Mouse (Mus musculus): ENCODE results near the gene Erich6. TPM values are rescaled to one million over a fixed set of nuclear protein-coding genes. Genes with fewer than 3 reads are reported as not detected.

Erich6 gene
- polyA plus RNA-seq, 1 experiment from 2014 or later, result not detected

DNA sequence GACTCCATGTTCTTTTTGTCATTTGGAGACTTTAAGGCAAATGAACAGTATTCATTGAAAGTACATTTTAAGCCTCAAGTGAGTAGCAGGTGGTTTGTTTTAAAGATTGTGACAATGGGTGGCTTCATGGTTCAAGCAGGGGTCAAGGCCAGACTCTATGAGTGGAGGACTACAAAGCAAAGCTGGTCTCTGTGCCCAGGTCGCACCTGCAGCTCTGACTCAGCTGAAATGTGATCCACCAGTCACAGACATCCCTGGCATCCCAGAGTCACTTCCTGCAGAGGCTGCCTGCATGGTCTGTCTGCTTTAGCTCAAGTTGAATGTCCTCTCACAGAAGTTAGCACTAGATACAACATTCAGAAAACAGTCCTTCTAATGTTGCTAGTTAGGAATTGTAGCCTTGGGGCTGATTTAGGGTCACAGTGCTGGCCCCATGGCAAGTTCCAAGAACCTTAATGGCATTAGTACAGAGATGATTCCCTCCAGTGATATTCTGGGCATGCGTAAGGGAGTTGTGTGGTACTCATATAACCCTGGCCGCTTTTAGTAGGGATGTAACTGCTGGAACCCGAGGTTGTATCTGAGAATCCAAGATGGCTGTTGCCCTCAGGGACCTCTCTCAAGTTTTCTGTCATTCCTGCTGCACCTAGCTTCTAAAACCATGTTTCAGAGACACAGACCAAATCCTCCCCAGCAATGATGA is 35.6 kb upstream of the Erich6 start:
- Histone ChIP-seq H3K9ac (no peak overlapping the region), H3K27ac (no peak overlapping the region), H3K9me3 (no peaks in the 10 kb centered on the region), H3K27me3 (no peaks in the 10 kb centered on the region), H3K4me2 (replicated peaks) (no peak overlapping the region), H3K36me3 (peaks cover 21% of the 10 kb centered on the region), H3K4me1 (peaks cover 12% of the 10 kb centered on the region), H3K4me3 (no peak overlapping the region)
- 65% methylated on average over 4 of the region's 4 CpGs for WGBS
- ATAC-seq (ENCODE audit: low FRiP score, low read depth), result no peak

DNA sequence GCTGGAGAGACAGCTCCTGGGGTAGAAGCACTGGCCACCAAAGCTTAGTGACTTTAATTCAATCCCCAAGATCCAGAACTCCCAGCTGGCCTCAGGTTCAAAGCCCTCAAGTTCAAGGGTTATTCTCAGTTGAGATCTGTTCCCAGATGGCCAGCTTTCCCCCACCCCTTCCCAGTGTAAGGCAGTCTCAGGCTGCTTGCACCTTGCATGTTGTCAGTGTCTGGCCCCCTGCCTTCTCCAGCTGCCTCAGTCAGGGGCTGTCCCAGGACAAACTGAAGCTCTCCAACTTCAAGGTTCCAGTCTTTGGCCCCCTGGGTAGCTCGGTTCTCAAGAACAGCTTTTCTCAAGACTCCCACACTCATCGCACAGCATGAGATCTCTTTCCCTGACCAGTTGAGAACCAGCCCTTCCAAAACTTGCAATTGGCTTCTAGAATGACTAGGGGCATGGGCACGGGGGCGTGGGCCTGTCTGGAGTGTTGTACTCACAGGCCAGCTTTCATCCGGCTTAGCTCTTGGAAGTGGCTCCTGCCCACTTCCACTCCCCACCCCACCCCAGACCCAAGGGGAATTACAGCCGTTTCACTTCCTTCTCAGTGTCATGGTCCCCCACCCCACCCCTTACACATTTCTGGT is 34.7 kb upstream of the Erich6 start:
- H3K9ac ChIP-seq, result no peak overlapping the region
- no peak overlapping the region for H3K27ac ChIP-seq
- 61% methylated on average over 6 of the region's 6 CpGs for WGBS
- ATAC-seq (ENCODE audit: low FRiP score, low read depth), result 0 out of 2 replicates have a peak, but pooled peaks have one; percentile 24
- no peak overlapping the region for H3K4me3 ChIP-seq
- no peaks in the 10 kb centered on the region for H3K27me3 ChIP-seq
- no peaks in the 10 kb centered on the region for H3K9me3 ChIP-seq
- no peak overlapping the region for H3K4me2 ChIP-seq (replicated peaks)
- peaks cover 21% of the 10 kb centered on the region for H3K36me3 ChIP-seq
- 0 out of 2 replicates have a peak, but pooled peaks cover 4% of the 10 kb centered on the region for H3K4me1 ChIP-seq

DNA sequence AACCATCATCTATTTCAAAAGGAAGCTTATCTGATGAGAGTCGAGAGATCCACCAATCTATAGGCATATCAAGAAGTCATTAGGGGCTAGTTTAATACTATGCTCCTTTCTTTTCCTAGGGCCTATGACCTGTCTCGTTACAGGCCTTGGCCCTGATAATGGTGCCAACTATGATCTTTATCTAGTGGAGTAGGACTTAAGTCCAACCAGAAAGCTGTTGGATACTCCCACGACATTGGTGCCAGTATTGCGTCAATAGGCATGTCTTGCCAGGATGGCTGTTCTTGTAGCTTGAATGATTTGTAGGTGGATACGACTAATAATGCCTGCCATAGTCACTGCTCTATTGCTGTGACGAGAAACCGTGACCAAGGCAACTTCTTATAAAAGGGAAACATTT is 27.0 kb upstream of the Erich6 start:
- H3K27ac ChIP-seq, result no peak overlapping the region
- 90% methylated on average over 7 of the region's 7 CpGs for WGBS
- no peaks in the 10 kb centered on the region for H3K36me3 ChIP-seq
- no peak overlapping the region for H3K4me3 ChIP-seq
- no peaks in the 10 kb centered on the region for H3K27me3 ChIP-seq
- H3K9ac ChIP-seq, result no peak overlapping the region
- no peak for ATAC-seq (ENCODE audit: low FRiP score, low read depth)
- peaks cover 11% of the 10 kb centered on the region for H3K9me3 ChIP-seq
- H3K4me2 ChIP-seq (replicated peaks), result no peak overlapping the region
- no peaks in the 10 kb centered on the region for H3K4me1 ChIP-seq

DNA sequence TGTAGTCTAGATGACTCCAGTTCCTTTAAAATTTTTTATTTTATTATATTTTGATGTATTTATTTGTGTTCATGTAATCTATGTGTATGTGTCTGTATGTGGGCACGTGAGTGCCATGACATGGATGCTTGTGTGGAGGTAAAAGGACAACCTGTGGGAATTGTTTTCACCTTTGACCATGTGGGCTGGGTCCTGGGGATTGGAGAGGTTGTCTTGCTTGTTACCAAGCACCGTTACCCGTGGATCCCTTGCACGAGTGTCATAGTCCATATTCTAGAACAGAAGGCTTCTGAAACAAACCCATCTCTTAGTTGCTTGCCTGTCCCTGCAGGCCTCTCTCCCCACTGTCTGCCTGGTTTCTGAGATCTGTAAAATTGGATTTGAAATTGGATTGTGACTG is 23.6 kb upstream of the Erich6 start:
- 91% methylated on average over 4 of the region's 4 CpGs for WGBS
- ATAC-seq (ENCODE audit: low FRiP score, low read depth), result no peak
- Histone ChIP-seq H3K4me2 (replicated peaks) (no peak overlapping the region), H3K27me3 (no peaks in the 10 kb centered on the region), H3K27ac (no peak overlapping the region), H3K9ac (no peak overlapping the region), H3K4me3 (no peak overlapping the region), H3K4me1 (no peaks in the 10 kb centered on the region), H3K36me3 (no peaks in the 10 kb centered on the region), H3K9me3 (peaks cover 3% of the 10 kb centered on the region; the same call in 1 of the 2 replicates)

DNA sequence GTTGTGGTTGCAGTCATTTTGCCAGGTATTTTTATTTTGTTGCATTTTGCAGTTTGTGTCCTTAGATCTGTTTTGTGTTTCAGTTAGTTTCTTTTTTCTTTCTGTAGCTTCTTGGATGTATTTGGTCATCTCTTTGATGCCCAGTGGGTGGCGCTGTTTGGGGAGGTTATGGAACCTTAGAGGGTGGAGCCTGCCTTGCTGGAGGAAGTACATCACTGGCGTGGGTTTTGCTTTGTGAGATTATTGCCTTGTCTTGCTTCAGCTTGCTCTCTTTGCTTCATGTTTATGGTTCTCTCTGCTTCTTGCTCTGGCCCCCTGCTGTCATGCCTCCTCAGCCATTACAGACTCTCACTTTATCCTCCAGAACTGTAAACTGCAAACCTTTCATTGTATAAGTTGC is 20.3 kb upstream of the Erich6 start:
- 18% methylated on average over 2 of the region's 2 CpGs for WGBS
- H3K9me3 ChIP-seq, result no peaks in the 10 kb centered on the region; the same call in 1 of the 2 replicates

DNA sequence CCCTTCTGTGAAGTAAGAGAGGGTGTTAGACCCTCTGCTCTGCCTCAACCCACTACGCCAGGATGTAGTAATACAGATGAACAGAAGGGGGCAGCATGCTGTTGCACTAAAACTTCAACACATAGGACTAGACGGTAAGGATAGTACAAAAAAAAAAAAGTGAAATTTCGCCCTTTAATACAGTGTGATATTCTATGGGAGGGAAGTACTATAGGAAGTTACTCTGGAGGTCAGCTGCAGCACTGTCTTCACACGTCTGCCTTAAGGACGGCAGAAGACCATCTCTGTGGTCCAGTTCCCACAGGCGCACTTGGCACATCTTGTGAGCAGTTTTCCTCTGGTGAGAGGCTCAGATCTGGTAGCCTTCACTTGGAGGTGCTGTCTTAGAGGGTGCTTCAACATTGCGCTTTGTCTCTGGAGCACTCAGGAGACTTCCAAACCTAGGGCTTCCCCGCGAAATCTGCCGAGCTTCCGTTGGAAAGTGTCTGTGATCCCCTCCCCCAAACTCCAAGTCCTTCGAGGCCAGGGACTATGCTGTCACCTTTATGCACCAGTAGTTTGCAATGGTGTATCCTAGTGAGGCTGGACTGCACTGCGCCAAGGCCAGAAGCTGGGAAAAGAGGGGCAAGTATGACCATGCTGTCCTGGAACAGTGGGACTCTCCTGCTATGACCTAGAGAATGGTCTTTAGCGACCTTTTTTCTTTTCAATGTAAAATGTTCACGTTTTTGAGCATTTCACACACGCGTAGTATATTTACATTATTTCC is 18.5 kb upstream of the Erich6 start:
- ATAC-seq (ENCODE audit: low FRiP score, low read depth), result peak; percentile 51; the same call in 1 of the 2 replicates
- Histone ChIP-seq H3K9me3 (no peaks in the 10 kb centered on the region; the same call in 1 of the 2 replicates), H3K27ac (no peak overlapping the region), H3K4me1 (no peaks in the 10 kb centered on the region), H3K9ac (no peak overlapping the region), H3K4me2 (replicated peaks) (no peak overlapping the region), H3K27me3 (no peaks in the 10 kb centered on the region), H3K36me3 (no peaks in the 10 kb centered on the region), H3K4me3 (no peak overlapping the region)
- 57% methylated on average over 17 of the region's 17 CpGs for WGBS

More for the DNA sequence above, 20.3 kb upstream of the Erich6 start:
- no peak for ATAC-seq (ENCODE audit: low FRiP score, low read depth)
- Histone ChIP-seq H3K27ac (no peak overlapping the region), H3K27me3 (no peaks in the 10 kb centered on the region), H3K9ac (no peak overlapping the region), H3K36me3 (no peaks in the 10 kb centered on the region), H3K4me3 (no peak overlapping the region), H3K4me2 (replicated peaks) (no peak overlapping the region), H3K4me1 (no peaks in the 10 kb centered on the region)

DNA sequence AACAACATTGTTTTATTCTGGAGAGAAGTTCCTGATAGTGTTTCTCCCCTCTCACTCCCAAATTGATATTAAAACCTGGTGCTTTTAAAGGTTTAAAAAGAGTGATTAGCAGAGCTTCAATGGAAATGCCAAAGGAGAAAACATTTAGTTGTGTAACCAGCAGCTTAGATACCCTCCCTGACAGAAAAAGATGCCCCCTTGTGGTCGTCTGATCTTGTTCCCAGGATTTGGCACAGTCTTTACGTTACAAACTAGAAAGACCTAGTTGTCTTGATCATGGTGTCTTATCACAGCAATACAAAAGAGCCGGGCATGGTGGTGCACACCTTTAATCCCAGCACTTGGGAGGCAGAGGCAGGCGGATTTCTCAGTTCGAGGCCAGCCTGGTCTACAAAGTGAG is 16.9 kb upstream of the Erich6 start:
- Histone ChIP-seq H3K27ac (no peak overlapping the region), H3K9me3 (no peaks in the 10 kb centered on the region), H3K27me3 (no peaks in the 10 kb centered on the region), H3K4me3 (no peak overlapping the region), H3K4me2 (replicated peaks) (no peak overlapping the region), H3K4me1 (no peaks in the 10 kb centered on the region), H3K36me3 (no peaks in the 10 kb centered on the region), H3K9ac (no peak overlapping the region)
- no peak for ATAC-seq (ENCODE audit: low FRiP score, low read depth)
- WGBS, result 65% methylated on average over 5 of the region's 5 CpGs

DNA sequence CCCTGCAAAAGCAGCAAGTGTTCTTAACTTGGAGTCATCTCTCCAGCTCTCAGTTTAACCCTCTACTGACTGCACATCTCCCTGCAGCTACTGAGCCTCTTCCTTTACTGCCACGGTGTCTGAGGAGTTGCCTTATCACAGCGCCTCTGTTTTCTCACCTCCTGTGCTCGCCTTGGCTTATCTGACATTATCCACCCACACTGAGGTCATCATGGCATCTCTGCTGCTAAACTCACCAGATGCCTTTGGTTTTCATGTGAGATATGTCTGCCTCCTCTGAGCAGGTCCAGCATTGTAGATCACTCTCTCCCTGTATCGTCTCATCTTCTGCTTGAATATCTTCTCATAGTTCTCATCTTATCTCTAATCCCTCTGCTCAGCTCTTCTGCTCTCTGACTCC is 13.3 kb upstream of the Erich6 start:
- no peaks in the 10 kb centered on the region for H3K27me3 ChIP-seq
- no peak overlapping the region for H3K4me3 ChIP-seq
- H3K4me1 ChIP-seq, result no peaks in the 10 kb centered on the region
- H3K4me2 ChIP-seq (replicated peaks), result no peak overlapping the region
- WGBS, result 68% methylated on average over 4 of the region's 4 CpGs
- H3K9me3 ChIP-seq, result no peaks in the 10 kb centered on the region
- no peak overlapping the region for H3K9ac ChIP-seq
- no peak for ATAC-seq (ENCODE audit: low FRiP score, low read depth)
- H3K36me3 ChIP-seq, result no peaks in the 10 kb centered on the region
- H3K27ac ChIP-seq, result no peak overlapping the region

DNA sequence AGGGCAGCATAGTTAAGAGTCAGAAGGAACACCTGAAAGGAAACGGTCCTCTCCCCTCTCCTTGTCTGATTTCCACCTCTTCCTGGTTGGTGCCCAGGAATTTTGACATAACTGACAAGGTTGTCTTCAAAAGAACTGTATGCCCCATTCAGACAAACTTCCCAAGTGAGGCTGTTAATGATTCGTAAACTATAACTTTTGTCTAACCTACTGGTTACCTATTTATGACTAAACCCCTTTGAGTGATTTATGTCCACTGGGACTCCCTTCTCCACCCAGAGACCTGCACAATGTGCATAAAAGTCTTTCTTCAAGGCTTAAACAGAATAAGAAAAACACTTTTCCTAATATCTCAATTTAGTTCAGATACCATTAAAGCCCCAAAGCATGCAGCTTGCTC is 10.2 kb upstream of the Erich6 start:
- Histone ChIP-seq H3K4me2 (replicated peaks) (no peak overlapping the region), H3K9me3 (no peaks in the 10 kb centered on the region)

DNA sequence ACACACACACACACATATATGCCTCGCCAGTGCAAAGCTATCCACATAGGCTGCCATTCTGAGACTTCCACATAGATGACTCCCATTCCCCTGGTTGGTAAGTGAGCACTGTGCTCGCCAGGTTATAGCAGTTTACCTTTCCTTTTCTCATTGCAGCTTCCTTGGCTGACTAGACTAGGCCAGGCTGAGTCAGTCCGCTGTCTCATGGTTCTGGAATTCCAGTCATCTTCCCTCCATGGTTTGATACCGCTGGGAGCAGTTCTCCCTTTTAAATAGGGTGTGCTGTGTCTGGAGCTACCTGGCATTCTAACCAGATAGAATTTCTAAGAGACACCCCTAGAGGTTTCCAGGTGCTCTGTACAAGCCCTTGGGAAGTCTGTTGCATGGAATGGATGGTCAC is 9.2 kb upstream of the Erich6 start:
- H3K4me2 ChIP-seq (replicated peaks), result no peak overlapping the region
- no peak for ATAC-seq (ENCODE audit: low FRiP score, low read depth)
- H3K36me3 ChIP-seq, result no peaks in the 10 kb centered on the region
- 81% methylated on average over 4 of the region's 4 CpGs for WGBS
- H3K9me3 ChIP-seq, result no peaks in the 10 kb centered on the region
- no peaks in the 10 kb centered on the region for H3K27me3 ChIP-seq
- H3K4me1 ChIP-seq, result no peaks in the 10 kb centered on the region
- no peak overlapping the region for H3K4me3 ChIP-seq
- no peak overlapping the region for H3K9ac ChIP-seq
- no peak overlapping the region for H3K27ac ChIP-seq

More for the DNA sequence above, 10.2 kb upstream of the Erich6 start:
- Histone ChIP-seq H3K27me3 (no peaks in the 10 kb centered on the region), H3K9ac (no peak overlapping the region), H3K27ac (no peak overlapping the region), H3K36me3 (no peaks in the 10 kb centered on the region), H3K4me1 (no peaks in the 10 kb centered on the region), H3K4me3 (no peak overlapping the region)
- 80% methylated on average over 2 of the region's 2 CpGs for WGBS
- no peak for ATAC-seq (ENCODE audit: low FRiP score, low read depth)

DNA sequence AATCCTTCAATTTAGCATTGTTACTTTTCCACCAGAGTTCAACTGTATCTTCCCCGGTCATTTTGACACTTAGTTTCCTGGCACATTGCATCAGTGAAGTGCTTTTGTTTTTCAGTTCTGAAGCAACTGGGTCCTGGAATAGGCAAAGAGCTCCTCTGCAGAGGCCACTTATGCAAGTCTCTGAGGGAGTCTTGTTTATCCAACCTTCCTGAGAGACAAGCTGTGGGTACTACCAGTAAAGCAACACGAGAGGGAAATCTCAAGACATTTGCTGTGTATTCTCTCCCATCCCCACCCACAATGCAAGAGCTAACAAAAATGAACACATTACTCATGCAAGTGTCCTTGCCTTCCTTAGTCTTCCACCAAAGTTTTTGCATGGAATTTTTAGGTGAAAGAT is 5.3 kb downstream of the Erich6 start:
- H3K4me2 ChIP-seq (replicated peaks), result no peak overlapping the region
- no peaks in the 10 kb centered on the region for H3K9me3 ChIP-seq
- no peak overlapping the region for H3K27ac ChIP-seq
- peaks cover 7% of the 10 kb centered on the region for H3K4me1 ChIP-seq
- ATAC-seq (ENCODE audit: low FRiP score, low read depth), result no peak
- WGBS, result 86% methylated on average over 2 of the region's 2 CpGs
- H3K36me3 ChIP-seq, result no peaks in the 10 kb centered on the region
- H3K9ac ChIP-seq, result no peak overlapping the region
- no peaks in the 10 kb centered on the region for H3K27me3 ChIP-seq
- H3K4me3 ChIP-seq, result no peak overlapping the region

DNA sequence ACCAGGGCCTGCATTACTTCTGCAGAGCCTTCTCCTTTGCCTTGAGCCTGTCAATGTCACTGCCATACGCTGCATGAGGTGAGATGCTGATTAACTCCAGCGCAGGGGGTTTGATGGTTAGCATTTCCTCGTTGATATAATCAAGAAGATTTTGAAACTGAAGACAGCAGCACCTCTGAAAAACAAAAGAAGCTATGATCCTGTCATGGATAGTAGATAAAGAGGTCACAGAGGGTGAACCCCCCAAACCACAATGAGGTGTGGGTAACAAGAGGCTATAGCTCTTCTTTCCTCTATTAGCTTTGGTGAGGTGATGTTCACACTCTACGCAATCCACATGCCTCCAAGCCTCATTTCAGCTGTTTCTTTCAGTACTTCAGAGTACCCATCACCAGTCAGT is 12.0 kb downstream of the Erich6 start:
- Histone ChIP-seq H3K4me3 (no peak overlapping the region), H3K27ac (no peak overlapping the region), H3K9ac (no peak overlapping the region), H3K27me3 (no peaks in the 10 kb centered on the region), H3K9me3 (no peaks in the 10 kb centered on the region), H3K4me1 (no peaks in the 10 kb centered on the region), H3K36me3 (no peaks in the 10 kb centered on the region), H3K4me2 (replicated peaks) (no peak overlapping the region)
- ATAC-seq (ENCODE audit: low FRiP score, low read depth), result no peak
- WGBS, result 84% methylated on average over 4 of the region's 4 CpGs

Measured in limb, embryonic 13.5 days (tissue).